Mouse (Mus musculus) ES-Bruce4 (cell line): ENCODE measurements around the gene Gpr89.

Experiments
- CTCF ChIP-seq: IDR thresholded peaks from one replicate; pipeline ENCODE4 v1.8.1; 2011; ENCODE audit warnings: low read depth, low read length
- POLR2A ChIP-seq: IDR thresholded peaks from one replicate; pipeline ENCODE4 v1.8.1; 2011; ENCODE audit warnings: low read length; ENCODE audit not compliant: insufficient read depth

DNA sequence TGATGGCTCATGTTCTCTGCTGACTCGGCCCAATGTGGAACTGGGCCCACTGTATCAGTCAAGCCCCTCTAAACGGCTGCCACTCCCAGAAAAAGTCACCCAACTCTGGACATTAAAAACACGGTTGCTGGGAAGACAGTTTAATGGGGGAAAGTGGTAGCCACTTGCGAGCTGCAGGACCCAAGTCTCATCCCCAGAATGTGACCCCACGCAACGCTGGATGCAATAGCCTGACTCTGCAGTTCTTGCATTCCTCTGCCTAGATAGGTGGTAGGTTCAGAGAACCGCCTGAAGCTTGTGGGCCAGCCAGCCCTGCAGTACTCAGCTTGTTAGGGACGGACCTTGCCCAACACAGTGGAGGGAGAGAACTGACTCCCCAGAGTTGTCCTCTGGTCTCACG, 25.6 kb downstream of the Gpr89 start:
- no peak for TF ChIP-seq POLR2A
- no peak for TF ChIP-seq CTCF
